8 mouse cellular contexts compared by ENCODE assay signal in the genomic region with DNA sequence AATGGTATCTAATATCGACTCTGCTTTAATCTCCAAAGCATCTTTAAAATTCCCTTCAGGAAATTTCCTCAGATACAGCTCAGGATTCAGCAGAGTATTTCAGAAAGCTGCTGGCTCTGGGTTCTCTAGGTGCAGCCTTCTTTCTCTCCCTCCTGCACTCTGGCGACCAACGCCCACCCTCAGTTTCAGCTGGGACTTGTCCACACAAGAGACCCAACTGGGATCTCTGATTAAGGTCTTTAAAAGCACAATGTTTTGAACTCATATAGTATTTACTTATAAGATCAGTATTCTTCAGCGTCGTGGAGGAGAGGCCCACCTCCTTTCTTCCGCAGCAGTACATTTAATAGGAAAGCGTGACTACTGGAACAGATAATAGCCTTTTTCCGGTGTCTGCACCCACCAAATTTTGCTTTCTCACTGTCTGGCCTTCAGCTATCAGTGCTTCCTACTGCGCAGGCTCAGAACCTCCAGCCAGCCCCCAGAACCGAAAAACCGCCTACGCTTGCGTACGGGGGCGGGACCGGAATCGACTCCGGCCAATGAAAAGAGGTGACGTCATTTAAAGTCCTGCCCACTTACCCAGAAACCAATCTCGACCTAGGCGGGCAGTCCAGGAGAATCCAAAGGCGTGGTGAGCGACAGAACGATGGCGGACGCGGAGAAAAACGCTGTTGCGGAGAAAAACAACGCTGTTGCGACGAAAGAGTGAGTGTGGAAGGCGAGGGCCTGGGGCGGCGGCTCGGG. TPM values are rescaled to one million over a fixed set of nuclear protein-coding genes. Genes with fewer than 3 reads are reported as not detected.
DNase-seq lines count a peak whose midpoint lies in the region; ATAC-seq lines count a peak whose summit lies in the region.

A gene (plus strand): TSS at position 576 of the 747 bp plus-strand sequence.

- no peaks in the 10 kb centered on the region for H3K9me3 ChIP-seq in hindbrain, embryonic 14.5 days (ENCODE audit: control insufficient read depth, low read length)

- peak; percentile 97 for DNase-seq in R1 (ENCODE audit: low read depth, low spot score)
- DNase-seq in cerebellum, postnatal 25 days = peak; percentile 94 to 96
- peak; percentile 87 to 96 for DNase-seq in frontal cortex, postnatal 25 days (ENCODE audit: low spot score in 2 of 2)
- peak; percentile 98 for DNase-seq in hindbrain, embryonic 14.5 days (ENCODE audit: low spot score)
- DNase-seq in layer of hippocampus, postnatal 36 days = peak; percentile 95
- DNase-seq in lung, postnatal 36 days = peak; percentile 98
- peak; percentile 99 for DNase-seq in retina, postnatal 1 day
- peak; percentile 80 to 97 for DNase-seq in urinary bladder, adult 18-20 months (ENCODE audit: low spot score in 2 of 2)

- peak within 1 kb of the TSS; percentile 95 for H3K27ac ChIP-seq in hindbrain, embryonic 14.5 days

- H3K4me3 ChIP-seq in hindbrain, embryonic 14.5 days (replicated peaks; ENCODE audit: low read length) = peak within 1 kb of the TSS; percentile 75

- 2% methylated on average over 36 of the region's 36 CpGs for WGBS in hindbrain, embryonic 14.5 days

- H3K4me2 ChIP-seq in hindbrain, embryonic 14.5 days (replicated peaks) = peak within 1 kb of the TSS; percentile 66

- H3K9ac ChIP-seq in hindbrain, embryonic 14.5 days = peak within 1 kb of the TSS; percentile 85

- peaks cover 21% of the 10 kb centered on the region for H3K4me1 ChIP-seq in hindbrain, embryonic 14.5 days (replicated peaks; ENCODE audit: control insufficient read depth, insufficient read depth, low read length)

- peaks cover 33% of the 10 kb centered on the region for H3K36me3 ChIP-seq in hindbrain, embryonic 14.5 days (replicated peaks; ENCODE audit: control insufficient read depth, insufficient read depth)

- ATAC-seq in hindbrain, embryonic 14.5 days (ENCODE audit: low FRiP score) = peak; percentile 98

- H3K27me3 ChIP-seq in hindbrain, embryonic 14.5 days (ENCODE audit: control insufficient read depth, insufficient read depth, low read length) = no peaks in the 10 kb centered on the region

RNA-seq across cellular contexts. Expression of the gene that starts here (rescaled TPM):
- 811 and 934 TPM in 2 replicates for polyA plus RNA-seq in hindbrain, embryonic 14.5 days (2014; fragmentation: Nextera tagmentation; extraction: Ambion mirVana)
- 100 to 1,000 TPM; 639 to 717 TPM for total RNA-seq in layer of hippocampus, postnatal 36 days (2021)

Comparison
In these comparisons a context has a peak if more than half of its experiments do, and no peak if none do; other contexts are left out.
1. Peak in every context shown above with its lines: DNase-seq, ATAC-seq, H3K4me3 ChIP-seq and H3K27ac ChIP-seq.